Mouse (Mus musculus) heart, postnatal 4 days (tissue): ENCODE measurements around the gene Ncam1. TPM values are rescaled to one million over a fixed set of nuclear protein-coding genes. Genes with fewer than 3 reads are reported as not detected.

Source experiments
- DNase-seq: peaks from one replicate; pipeline ENCODE4 v3.0.0; 2021
- total RNA-seq, 2 experiments: library from RNA; stranded (reverse); gene quantifications; 2 replicates each; pipeline ENCODE4 v1.2.3; 2021

The Ncam1 gene
- total RNA-seq, 2 experiments from 2014 or later: 88.4 to 90.0 TPM

GRCm38 (mm10) chr9:49493979-49494649, 304.6 kb downstream of the Ncam1 start:
- peak; percentile 67 for DNase-seq

- DNase-seq: no peak
These were observed 308.1 kb downstream of the Ncam1 start for GRCm38 (mm10) chr9:49490609-49491008.

DNA sequence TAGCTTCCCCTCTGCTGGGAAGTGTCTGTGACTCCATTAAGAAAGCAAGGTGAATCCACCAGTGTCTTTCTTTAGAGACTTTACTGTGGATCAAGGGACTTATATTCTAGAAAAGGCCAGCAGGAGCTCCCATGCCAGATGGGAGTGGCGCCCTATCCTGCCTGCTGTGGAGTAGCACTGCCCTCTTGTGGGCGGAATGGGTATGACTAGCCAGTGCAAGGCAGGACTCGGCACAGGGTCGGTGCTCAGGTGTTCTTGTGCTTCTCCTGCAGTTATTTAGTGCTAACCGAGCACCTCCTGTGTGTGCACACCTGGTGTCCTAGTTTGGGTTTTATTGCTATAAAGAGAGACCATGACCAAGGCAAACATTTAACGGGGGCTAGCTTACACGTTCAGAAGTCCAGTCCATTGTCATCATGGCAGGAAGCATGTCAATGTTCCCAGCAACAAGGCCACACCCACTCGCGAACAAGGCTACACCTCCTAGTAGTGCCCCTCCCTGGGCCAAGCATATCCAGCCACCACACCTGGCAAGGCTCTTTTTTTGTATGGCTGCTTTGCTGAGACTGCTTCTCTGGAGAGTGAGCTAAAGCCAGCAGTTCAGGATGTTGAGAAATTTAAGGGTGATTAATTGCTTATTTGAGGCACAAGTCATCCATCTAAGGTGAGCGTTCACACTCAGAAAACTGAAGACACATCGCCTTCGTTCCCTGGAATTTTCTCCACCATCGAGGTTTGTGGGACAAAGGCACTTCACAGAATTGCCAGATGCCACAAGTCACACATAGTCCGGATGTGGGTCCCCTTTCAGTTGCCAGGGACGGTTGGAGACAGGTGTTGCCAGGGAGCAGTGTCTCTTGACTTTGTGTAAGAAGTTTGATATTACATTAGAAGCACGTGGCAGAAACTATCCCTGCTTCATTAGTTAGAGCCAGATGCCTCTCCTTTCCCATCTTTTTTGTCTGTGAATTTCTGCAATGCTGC, 309.5 kb downstream of the Ncam1 start:
- DNase-seq: peak; percentile 92

DNA sequence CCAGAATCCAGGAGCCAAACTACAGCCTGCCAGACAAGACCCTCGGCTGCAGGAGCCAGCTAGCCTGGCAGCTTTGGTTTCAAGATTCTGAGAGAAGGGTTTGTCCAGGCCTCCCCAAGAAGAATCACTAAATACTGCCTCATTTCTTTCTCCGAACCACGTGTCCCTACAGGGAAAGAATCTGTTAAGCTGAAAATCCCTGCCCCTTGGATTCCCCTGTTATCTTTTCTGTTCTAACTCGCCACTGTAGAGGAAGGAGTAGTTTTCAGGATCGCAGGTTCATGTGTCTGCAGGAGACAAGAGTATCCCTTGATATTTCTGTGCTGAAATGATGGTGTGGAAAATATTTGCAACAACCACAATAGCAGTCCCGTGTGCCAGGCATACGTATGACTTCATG, 310.5 kb downstream of the Ncam1 start:
- DNase-seq: no peak

GRCm38 (mm10) chr9:49487657-49487943, 311.1 kb downstream of the Ncam1 start:
- no peak for DNase-seq

GRCm38 (mm10) chr9:49486805-49487656, 311.7 kb downstream of the Ncam1 start:
- no peak for DNase-seq

DNA sequence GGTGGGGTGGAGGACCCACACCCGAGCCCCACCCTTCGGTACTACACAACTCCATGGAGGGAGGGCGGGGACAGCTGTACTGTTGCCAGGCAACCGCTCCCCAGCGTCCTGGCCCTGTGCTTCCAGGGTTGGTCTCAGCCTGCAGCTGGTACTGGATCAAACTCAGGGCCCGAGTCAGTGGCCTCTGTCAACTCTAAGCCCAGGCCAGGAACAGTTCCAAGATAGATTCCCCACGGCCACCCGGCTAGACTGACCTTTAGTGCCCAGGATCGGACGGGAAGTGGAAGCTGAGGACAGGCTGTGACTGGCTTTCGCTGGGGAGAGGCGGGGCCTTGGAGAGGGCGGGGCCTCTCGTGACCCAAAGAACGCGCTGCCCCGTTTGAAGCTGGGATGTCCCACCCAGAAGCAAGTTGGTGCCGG, 312.8 kb downstream of the Ncam1 start, which contains the start of gene Ttc12:
Gene Ttc12 (minus strand): TSS at position 334 of the 420 bp plus-strand sequence.
- peak; percentile 87 for DNase-seq

DNA sequence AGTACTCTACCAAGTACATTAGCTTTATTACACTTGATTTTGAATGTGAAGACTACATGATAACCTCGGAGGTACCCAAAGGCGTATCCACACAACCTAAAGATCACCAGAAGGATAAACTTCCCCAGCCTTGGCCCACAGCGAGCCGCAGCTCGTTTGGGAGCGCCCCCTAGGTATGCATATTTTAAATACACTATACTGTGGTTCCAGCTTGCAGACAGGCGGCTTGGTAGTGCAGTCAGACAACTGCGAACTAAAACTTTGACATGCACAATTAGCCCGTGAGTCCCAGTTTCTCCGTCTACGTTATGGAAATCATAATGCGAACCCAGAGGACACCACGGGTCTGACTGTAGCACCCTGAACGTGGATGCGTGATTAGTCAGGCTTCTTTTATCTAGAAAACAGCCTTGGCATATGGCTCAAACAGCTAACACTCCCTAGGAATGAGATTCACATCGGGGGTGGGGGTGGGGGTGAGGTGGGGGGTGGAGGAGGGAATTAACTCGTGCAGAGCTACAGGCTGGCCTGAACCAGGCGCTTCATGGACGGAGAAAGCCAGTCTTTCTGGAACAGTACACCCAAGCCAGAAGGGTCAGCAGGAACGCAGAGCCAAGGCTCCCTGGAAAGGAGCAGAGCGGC, 313.4 kb downstream of the Ncam1 start:
- DNase-seq: peak; percentile 45

GRCm38 (mm10) chr9:49483316-49483715, 315.4 kb downstream of the Ncam1 start:
- DNase-seq: peak; percentile 16

- DNase-seq: no peak
These were observed 326.6 kb downstream of the Ncam1 start for GRCm38 (mm10) chr9:49472126-49472525.

DNA sequence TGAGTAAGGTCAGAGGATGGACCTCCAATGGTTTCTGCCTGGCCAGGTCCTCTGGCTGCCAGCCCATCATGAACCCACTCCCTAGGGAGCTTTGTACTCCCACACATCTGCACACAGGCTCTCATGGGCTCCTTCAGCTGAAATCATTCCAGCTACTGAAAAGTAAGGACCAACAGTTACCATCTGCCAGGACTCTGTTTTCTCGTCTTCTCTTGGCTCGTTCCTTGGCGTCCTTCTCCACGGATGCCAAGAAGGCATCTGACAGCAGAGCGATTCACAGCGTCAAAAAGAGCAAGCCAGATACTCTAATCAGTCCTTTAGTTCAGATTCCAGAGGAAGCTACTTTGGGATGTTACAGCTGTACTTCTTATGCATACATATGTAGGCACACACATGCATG, 327.8 kb downstream of the Ncam1 start:
- no peak for DNase-seq

- no peak for DNase-seq
These were observed 328.7 kb downstream of the Ncam1 start for GRCm38 (mm10) chr9:49470006-49470405.

DNA sequence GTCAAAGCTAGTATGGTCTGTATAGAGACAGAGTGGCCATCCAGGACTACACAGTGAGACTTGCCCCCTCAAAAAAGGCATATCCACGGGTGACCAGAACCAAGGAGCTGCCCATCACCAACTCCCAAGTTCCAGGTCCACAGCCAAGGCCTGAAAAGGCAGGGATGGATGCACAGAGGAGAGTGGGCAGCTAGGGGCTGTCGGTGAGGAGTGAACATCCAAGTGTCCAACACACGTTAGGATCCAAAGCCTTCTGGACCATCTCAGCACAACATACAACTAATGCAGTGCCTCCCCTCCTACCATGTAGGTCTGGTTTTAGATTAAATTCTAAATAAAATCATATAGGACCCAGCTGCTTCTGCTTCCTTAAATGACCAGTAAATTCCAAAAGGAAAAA, 342.6 kb downstream of the Ncam1 start:
- no peak for DNase-seq

DNA sequence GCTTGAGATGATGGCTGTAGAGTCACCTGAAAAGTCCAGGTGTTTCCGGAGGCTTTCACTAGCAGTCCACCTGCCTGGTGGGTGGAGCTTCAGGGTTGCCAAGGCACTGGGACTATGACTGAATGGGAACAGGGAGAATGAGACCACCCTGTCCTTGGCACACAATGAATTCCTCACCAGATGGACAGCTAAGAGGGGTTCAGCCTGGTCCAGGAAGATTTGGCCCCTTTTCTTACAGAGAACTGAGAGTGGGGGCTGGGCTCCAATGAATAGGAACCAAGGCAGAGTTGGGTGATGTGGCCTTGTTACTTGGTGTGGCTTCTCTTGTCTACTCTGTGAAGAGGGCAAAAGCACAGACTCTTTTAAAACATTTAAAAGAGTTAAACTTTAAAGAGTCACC, 346.3 kb downstream of the Ncam1 start:
- DNase-seq: no peak
